Mouse (Mus musculus): Measurements from ENCODE around the gene Dennd1a. TPM values are rescaled to one million over a fixed set of nuclear protein-coding genes. Genes with fewer than 3 reads are reported as not detected.

The Dennd1a gene
- total and polyA plus RNA-seq, 2 experiments = 13.0 to 14.5 TPM

GRCm38 (mm10) chr2:38177583-38177978 lies 109.6 kb downstream of the Dennd1a start:
- no peak overlapping the region for H3K4me3 ChIP-seq (ENCODE audit: insufficient read depth, low read depth, low read length)
- no peaks in the 10 kb centered on the region for H3K27me3 ChIP-seq (ENCODE audit: control insufficient read depth, insufficient read depth, low read length)
- H3K36me3 ChIP-seq (ENCODE audit: control insufficient read depth, insufficient read depth, low read length) = no peaks in the 10 kb centered on the region
- H3K27ac ChIP-seq (replicated peaks; ENCODE audit: insufficient read depth, low read depth, low read length) = no peak overlapping the region
- H3K4me1 ChIP-seq (ENCODE audit: control insufficient read depth, insufficient read depth, low read length) = no peaks in the 10 kb centered on the region
- no peak for TF ChIP-seq POLR2A (IDR thresholded peaks at IDR 0.05; ENCODE audit: extremely low read depth, insufficient read depth, low read length)
- no peak for TF ChIP-seq CTCF (IDR thresholded peaks at IDR 0.05; ENCODE audit: low read depth, low read length)
- no peak overlapping the region for H3K9ac ChIP-seq (ENCODE audit: low read depth, low read length)
- DNase-seq (ENCODE audit: extremely low read depth, low read depth, low spot score) = no peak
- peaks cover 2% of the 10 kb centered on the region; the same call in 1 of the 2 replicates for H3K79me2 ChIP-seq (ENCODE audit: control insufficient read depth, insufficient read depth, low read length)

GRCm38 (mm10) chr2:38176870-38177582 lies 110.2 kb downstream of the Dennd1a start:
- no peaks in the 10 kb centered on the region for H3K4me1 ChIP-seq (ENCODE audit: control insufficient read depth, insufficient read depth, low read length)
- H3K27ac ChIP-seq (replicated peaks; ENCODE audit: insufficient read depth, low read depth, low read length) = no peak overlapping the region
- H3K36me3 ChIP-seq (ENCODE audit: control insufficient read depth, insufficient read depth, low read length) = no peaks in the 10 kb centered on the region
- peaks cover 2% of the 10 kb centered on the region; the same call in 1 of the 2 replicates for H3K79me2 ChIP-seq (ENCODE audit: control insufficient read depth, insufficient read depth, low read length)
- DNase-seq (ENCODE audit: extremely low read depth, low read depth, low spot score) = no peak
- no peak overlapping the region for H3K4me3 ChIP-seq (ENCODE audit: insufficient read depth, low read depth, low read length)
- H3K9ac ChIP-seq (ENCODE audit: low read depth, low read length) = no peak overlapping the region
- 86% methylated on average over 4 of the region's 4 CpGs for WGBS
- TF ChIP-seq CTCF (IDR thresholded peaks at IDR 0.05; ENCODE audit: low read depth, low read length) (no peak), POLR2A (IDR thresholded peaks at IDR 0.05; ENCODE audit: extremely low read depth, insufficient read depth, low read length) (no peak)
- H3K27me3 ChIP-seq (ENCODE audit: control insufficient read depth, insufficient read depth, low read length) = no peaks in the 10 kb centered on the region

GRCm38 (mm10) chr2:38175276-38175675 lies 111.9 kb downstream of the Dennd1a start:
- no peak for TF ChIP-seq CTCF (IDR thresholded peaks at IDR 0.05; ENCODE audit: low read depth, low read length)
- no peak for TF ChIP-seq POLR2A (IDR thresholded peaks at IDR 0.05; ENCODE audit: extremely low read depth, insufficient read depth, low read length)
- Histone ChIP-seq H3K27ac (replicated peaks; ENCODE audit: insufficient read depth, low read depth, low read length) (no peak overlapping the region), H3K9ac (ENCODE audit: low read depth, low read length) (no peak overlapping the region), H3K36me3 (ENCODE audit: control insufficient read depth, insufficient read depth, low read length) (no peaks in the 10 kb centered on the region), H3K4me1 (ENCODE audit: control insufficient read depth, insufficient read depth, low read length) (no peaks in the 10 kb centered on the region), H3K27me3 (ENCODE audit: control insufficient read depth, insufficient read depth, low read length) (no peaks in the 10 kb centered on the region), H3K79me2 (ENCODE audit: control insufficient read depth, insufficient read depth, low read length) (peaks cover 2% of the 10 kb centered on the region; the same call in 1 of the 2 replicates), H3K4me3 (ENCODE audit: insufficient read depth, low read depth, low read length) (no peak overlapping the region)
- DNase-seq (ENCODE audit: extremely low read depth, low read depth, low spot score) = no peak

DNA sequence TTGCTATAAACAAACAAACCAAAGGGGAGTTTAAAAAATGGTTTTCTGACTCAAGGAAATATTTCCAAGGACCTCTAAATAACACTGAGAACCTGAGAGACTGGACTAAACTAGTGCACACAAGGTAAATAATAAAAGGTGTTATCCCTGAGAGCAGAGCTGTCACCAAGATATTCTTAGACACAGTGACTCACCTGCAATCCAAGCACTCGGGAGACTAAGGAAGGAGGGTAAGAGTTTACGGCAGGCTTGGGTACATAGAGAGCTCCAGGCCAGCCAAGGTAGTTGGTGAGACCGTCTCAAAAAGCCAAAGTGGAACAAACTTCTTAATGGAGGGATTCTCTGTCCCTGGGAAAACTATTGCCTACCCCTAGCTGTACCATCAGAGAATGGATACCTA lies 118.6 kb downstream of the Dennd1a start:
- Histone ChIP-seq H3K36me3 (ENCODE audit: control insufficient read depth, insufficient read depth, low read length) (no peaks in the 10 kb centered on the region), H3K4me3 (ENCODE audit: insufficient read depth, low read depth, low read length) (no peak overlapping the region), H3K79me2 (ENCODE audit: control insufficient read depth, insufficient read depth, low read length) (no peaks in the 10 kb centered on the region; the same call in 1 of the 2 replicates), H3K9ac (ENCODE audit: low read depth, low read length) (no peak overlapping the region), H3K4me1 (ENCODE audit: control insufficient read depth, insufficient read depth, low read length) (peaks cover 5% of the 10 kb centered on the region; the same call in 1 of the 2 replicates), H3K27ac (replicated peaks; ENCODE audit: insufficient read depth, low read depth, low read length) (no peak overlapping the region), H3K27me3 (ENCODE audit: control insufficient read depth, insufficient read depth, low read length) (no peaks in the 10 kb centered on the region)
- 95% methylated on average over 3 of the region's 3 CpGs for WGBS
- TF ChIP-seq POLR2A (IDR thresholded peaks at IDR 0.05; ENCODE audit: extremely low read depth, insufficient read depth, low read length) (no peak), CTCF (IDR thresholded peaks at IDR 0.05; ENCODE audit: low read depth, low read length) (no peak)
- DNase-seq (ENCODE audit: extremely low read depth, low read depth, low spot score) = no peak

GRCm38 (mm10) chr2:38165966-38166365 lies 121.2 kb downstream of the Dennd1a start:
- H3K9ac ChIP-seq (ENCODE audit: low read depth, low read length) = no peak overlapping the region
- no peak overlapping the region for H3K4me3 ChIP-seq (ENCODE audit: insufficient read depth, low read depth, low read length)
- 88% methylated on average over 5 of the region's 5 CpGs for WGBS
- H3K27ac ChIP-seq (replicated peaks; ENCODE audit: insufficient read depth, low read depth, low read length) = no peak overlapping the region
- peaks cover 12% of the 10 kb centered on the region for H3K4me1 ChIP-seq (ENCODE audit: control insufficient read depth, insufficient read depth, low read length)
- H3K79me2 ChIP-seq (ENCODE audit: control insufficient read depth, insufficient read depth, low read length) = no peaks in the 10 kb centered on the region; the same call in 1 of the 2 replicates
- no peaks in the 10 kb centered on the region for H3K36me3 ChIP-seq (ENCODE audit: control insufficient read depth, insufficient read depth, low read length)
- DNase-seq (ENCODE audit: extremely low read depth, low read depth, low spot score) = no peak
- H3K27me3 ChIP-seq (ENCODE audit: control insufficient read depth, insufficient read depth, low read length) = no peaks in the 10 kb centered on the region
- TF ChIP-seq POLR2A (IDR thresholded peaks at IDR 0.05; ENCODE audit: extremely low read depth, insufficient read depth, low read length) (no peak), CTCF (IDR thresholded peaks at IDR 0.05; ENCODE audit: low read depth, low read length) (no peak)

Data from liver, adult 2 months (tissue).